Mouse (Mus musculus) bone marrow macrophage, adult 2 months (primary cell): Measurements from ENCODE around the gene Tldc1. TPM values are rescaled to one million over a fixed set of nuclear protein-coding genes. Genes with fewer than 3 reads are reported as not detected.

ENCODE experiments used
- H3K27ac ChIP-seq: 2 replicates; pipeline ENCODE4 v1.5.1; 2012; ENCODE audit warnings: low read depth, low read length; ENCODE audit not compliant: insufficient read depth
- H3K4me1 ChIP-seq: 2 replicates; pipeline ENCODE4 v1.6.1; 2012; ENCODE audit warnings: low read length; ENCODE audit not compliant: control insufficient read depth, insufficient read depth
- H3K4me3 ChIP-seq: 2 replicates; pipeline ENCODE4 v1.5.1; 2012; ENCODE audit warnings: mild to moderate bottlenecking, low read length, moderate library complexity; ENCODE audit not compliant: insufficient read depth
- CTCF ChIP-seq: IDR thresholded peaks from 2 replicates; pipeline ENCODE4 v1.5.1; 2012; ENCODE audit warnings: low read depth, mild to moderate bottlenecking, low read length, moderate library complexity
- POLR2A ChIP-seq: IDR thresholded peaks from 2 replicates; pipeline ENCODE4 v1.6.1; 2012; ENCODE audit warnings: mild to moderate bottlenecking, low read depth, low read length, borderline replicate concordance
- polyA plus RNA-seq: library from polyadenylated mRNA; stranded (reverse); fragments of >200 nt; gene quantifications from 2 replicates; pipeline ENCODE4 v1.2.4, GENCODE M21; 2012; ENCODE audit not compliant: missing spikeins, insufficient read depth, insufficient read length

Tldc1 gene
- polyA plus RNA-seq = 5.4 and 6.5 TPM in 2 replicates

GRCm38 (mm10) chr8:119778263-119778662 is at the start of gene Tldc1:
Tldc1 (minus strand) TSS chr8:119778416.
- Histone ChIP-seq H3K4me1 (peaks cover 4% of the 10 kb centered on the region), H3K27ac (peak within 1 kb of the TSS; percentile 26), H3K4me3 (peak within 1 kb of the TSS; percentile 86)
- no peak for TF ChIP-seq CTCF
- TF ChIP-seq POLR2A = 0 out of 2 replicates have a peak, but pooled peaks have one; percentile 17

DNA sequence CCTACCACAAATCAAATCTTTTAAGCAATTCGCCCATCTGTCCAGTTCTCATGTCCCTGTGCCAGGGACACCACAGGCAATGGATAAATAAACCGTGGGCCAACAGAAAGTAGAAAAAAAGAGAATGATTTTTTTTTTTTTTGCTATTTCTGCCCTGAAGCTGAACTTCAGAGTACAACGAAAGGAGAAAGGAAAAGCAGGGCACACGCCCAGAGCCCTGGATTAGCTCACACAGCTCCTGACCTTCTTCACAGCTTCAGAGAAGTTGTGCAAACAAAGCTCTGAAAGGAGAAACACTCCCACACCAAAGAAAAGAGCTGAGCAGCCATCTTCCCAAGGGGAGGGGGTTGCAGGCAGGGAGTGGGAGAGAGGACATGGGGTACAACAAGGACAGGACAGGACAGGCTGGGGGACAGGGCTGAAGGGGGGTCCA is 49.5 kb upstream of the Tldc1 start:
- Histone ChIP-seq H3K27ac (peak overlapping the region; percentile 85), H3K4me1 (peaks cover 77% of the 10 kb centered on the region), H3K4me3 (0 out of 2 replicates have a peak overlapping the region, but pooled peaks have one; percentile 3)
- TF ChIP-seq CTCF = no peak
- TF ChIP-seq POLR2A = no peak

DNA sequence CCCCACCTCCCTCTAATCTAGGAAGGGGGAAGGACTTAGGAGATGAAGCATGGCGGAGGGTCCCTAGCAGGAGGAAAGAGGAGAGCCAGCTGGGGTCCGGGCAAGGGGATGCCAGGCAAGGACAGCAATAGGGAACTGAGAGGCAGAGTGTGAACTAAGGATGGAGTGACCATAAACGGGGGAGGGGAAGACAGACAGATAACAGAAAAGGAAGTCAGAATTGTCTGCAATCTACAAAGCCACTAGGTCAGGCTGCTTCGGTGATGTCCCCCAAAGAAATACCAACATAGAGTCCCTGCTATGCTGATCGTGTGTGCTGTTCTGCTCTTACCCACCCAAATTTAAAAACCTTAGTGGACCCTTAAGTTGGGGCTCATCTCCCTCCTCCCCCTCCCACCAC is 48.8 kb upstream of the Tldc1 start:
- Histone ChIP-seq H3K4me3 (peak overlapping the region; percentile 16; the same call in 1 of the 2 replicates), H3K27ac (peak overlapping the region; percentile 85), H3K4me1 (peaks cover 69% of the 10 kb centered on the region)
- TF ChIP-seq CTCF (no peak), POLR2A (no peak)

DNA sequence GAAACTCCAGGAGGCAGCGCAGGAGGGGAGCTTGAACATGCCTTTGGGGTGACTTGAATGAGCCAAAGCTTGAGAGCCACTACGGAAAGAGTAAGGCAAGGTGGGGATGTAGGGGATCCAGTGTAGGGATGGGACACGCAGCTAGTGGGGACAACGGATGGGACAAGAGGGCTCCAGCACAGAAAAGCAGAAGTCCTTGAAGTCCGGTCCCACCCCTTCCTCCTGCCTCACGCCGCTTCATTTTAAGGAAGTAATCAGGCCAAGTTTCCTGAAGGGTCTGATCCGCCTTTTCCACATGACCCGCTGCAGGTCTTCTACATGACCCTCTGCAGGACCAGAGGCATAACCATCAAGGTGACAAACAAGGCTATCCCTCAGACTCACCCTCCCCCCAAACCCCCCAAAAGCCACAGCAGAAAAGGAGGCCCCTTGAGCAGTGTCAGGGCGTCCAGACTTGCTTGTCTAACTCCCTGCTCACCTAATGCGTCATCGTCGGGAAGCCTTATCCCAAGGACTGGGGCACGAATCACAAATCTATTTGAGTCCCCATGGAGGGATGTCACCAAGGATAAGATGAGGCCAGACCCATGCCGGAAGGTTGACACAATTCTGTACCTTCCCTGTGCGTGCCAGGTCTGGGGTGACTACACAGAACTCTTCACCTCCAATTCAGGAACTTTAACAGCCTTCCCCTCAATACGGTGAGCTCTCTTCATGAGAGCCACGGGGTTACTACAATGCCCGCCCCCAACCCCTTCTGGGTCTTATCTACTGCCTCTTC is 47.9 kb upstream of the Tldc1 start:
- TF ChIP-seq POLR2A = no peak
- TF ChIP-seq CTCF = no peak
- H3K4me1 ChIP-seq = peaks cover 61% of the 10 kb centered on the region
- H3K4me3 ChIP-seq = peak overlapping the region; percentile 16
- peak overlapping the region; percentile 96 for H3K27ac ChIP-seq

DNA sequence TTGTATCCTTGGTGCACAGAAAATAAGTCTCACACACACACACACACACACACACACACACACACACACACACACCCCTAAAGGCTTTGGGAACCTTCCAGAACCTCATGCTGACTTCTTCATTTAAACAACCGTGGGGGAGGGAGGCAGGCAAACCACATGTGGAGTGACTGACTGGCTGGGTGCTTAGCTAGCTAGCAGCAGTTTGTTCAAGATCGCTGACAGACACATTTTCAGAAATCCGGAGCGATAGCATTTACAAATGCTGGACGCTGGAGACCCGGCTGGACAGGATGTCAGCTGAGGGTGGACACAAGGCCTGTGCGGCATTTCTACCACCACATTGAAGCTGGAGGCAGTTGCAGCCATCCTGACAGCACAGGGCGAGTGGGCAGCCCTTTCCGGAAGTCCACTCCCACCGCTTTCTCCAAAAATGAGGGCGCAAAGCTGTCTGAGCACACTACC is 46.6 kb upstream of the Tldc1 start:
- Histone ChIP-seq H3K4me1 (peaks cover 51% of the 10 kb centered on the region), H3K27ac (peak overlapping the region; percentile 96), H3K4me3 (0 out of 2 replicates have a peak overlapping the region, but pooled peaks have one; percentile 4)
- TF ChIP-seq CTCF (no peak), POLR2A (no peak)

DNA sequence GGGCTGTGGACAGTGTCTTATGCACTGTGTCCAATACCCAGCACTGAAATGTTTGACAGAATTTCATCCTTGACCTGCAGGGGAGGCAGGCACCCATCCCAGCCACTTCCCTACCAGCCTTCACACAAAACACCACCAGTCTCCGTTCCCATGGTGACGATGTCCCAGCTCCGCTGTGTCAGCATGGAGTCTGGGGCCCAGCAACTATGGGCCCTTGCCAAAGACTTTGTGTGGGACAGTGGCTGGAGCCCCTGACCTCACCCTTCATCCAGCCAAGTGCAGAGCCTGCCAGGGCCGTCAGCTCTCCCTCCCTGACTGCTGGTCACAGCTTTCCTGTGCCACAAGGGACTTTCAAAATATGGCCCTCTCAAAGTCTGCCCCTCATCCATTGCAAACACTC is 45.9 kb upstream of the Tldc1 start:
- Histone ChIP-seq H3K27ac (peak overlapping the region; percentile 58), H3K4me1 (peaks cover 51% of the 10 kb centered on the region), H3K4me3 (no peak overlapping the region)
- TF ChIP-seq CTCF (no peak), POLR2A (no peak)

GRCm38 (mm10) chr8:119823278-119823677 is 45.1 kb upstream of the Tldc1 start:
- no peak overlapping the region for H3K27ac ChIP-seq
- no peak for TF ChIP-seq POLR2A
- H3K4me1 ChIP-seq = peaks cover 43% of the 10 kb centered on the region
- H3K4me3 ChIP-seq = no peak overlapping the region

DNA sequence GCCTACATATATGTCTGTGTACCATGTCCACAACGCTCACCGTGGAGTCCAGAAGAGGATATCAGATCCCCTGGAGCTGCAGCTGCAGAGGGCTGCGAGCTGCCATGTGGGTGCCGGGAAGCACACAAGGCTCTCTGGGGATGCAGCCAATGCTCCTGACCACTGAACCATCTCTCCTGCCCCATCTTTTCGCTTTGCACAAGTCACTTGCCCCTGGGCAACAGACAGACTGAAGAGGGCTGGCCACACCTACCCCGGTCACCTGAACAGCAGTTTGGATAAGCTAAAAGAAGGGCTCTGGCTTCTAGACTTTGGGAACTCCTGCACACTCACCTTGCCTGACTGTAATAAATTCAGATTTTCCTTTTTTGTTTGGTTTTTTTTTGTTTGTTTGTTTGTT is 43.5 kb upstream of the Tldc1 start:
- peaks cover 38% of the 10 kb centered on the region for H3K4me1 ChIP-seq
- no peak for TF ChIP-seq POLR2A
- no peak for TF ChIP-seq CTCF
- no peak overlapping the region for H3K4me3 ChIP-seq
- H3K27ac ChIP-seq = no peak overlapping the region

DNA sequence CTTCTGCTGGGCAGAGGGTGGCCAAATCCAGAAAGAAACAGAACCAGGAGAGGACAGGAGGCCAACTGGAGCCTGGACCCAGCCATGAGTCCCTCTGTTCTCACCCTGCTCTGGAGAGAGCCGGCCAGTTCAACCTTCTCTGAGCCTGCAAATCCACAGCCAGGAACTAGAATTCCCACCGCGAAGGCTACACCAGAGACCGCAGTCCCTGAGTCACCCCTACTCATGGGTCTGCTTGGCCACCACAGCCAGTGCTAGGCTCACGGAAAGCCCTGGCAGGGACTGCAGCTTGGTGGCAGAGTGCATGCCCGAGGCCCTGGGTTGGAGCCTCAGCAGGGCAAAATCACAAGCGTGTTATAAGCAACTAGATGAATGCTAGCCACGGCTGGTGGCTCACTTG is 41.8 kb upstream of the Tldc1 start:
- peaks cover 23% of the 10 kb centered on the region for H3K4me1 ChIP-seq
- no peak overlapping the region for H3K27ac ChIP-seq
- TF ChIP-seq CTCF (no peak), POLR2A (no peak)
- H3K4me3 ChIP-seq = no peak overlapping the region

GRCm38 (mm10) chr8:119819316-119819715 is 41.1 kb upstream of the Tldc1 start:
- no peak overlapping the region for H3K27ac ChIP-seq
- TF ChIP-seq CTCF (no peak), POLR2A (no peak)
- H3K4me3 ChIP-seq = no peak overlapping the region
- peaks cover 27% of the 10 kb centered on the region for H3K4me1 ChIP-seq
